Mouse (Mus musculus): Measurements from ENCODE around the gene Smox. TPM values are rescaled to one million over a fixed set of nuclear protein-coding genes. Genes with fewer than 3 reads are reported as not detected.

Smox gene
- polyA plus RNA-seq, 1 experiment from 2014 or later, result 35.1 TPM

DNA sequence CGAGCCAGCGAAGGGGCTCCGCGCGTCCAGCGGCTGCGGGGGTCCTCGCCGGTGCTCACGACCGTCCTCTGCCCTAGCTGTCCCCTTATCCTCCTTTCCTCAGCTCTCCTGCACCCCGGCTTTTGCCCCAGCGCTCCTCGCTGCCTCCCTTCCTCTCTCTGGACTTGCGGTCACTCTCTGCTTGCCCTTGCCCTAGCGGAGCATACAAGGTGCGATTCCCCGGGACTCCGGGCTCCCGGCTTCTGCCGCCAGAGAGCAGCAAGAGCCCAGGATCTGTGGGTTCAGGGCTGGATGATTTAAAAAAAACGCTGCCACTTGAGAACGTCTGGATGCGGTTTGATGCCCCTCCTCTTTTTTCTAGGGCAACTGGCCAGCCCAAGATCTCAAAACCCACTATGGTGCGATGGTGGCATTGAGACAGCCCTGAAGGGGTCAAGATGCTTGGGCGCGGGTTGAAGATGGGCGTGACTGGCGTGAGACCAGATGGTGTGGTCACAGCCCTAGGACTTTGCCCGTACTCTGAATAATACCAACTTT is 71.4 kb downstream of the Smox start:
- Histone ChIP-seq H3K4me3 (ENCODE audit: inconsistent target) (no peak overlapping the region), H3K36me3 (ENCODE audit: inconsistent target) (no peaks in the 10 kb centered on the region)
- 3% methylated on average over 19 of the region's 30 CpGs for WGBS (ENCODE audit: missing documents)

More for the DNA sequence above, 71.4 kb downstream of the Smox start:
- Histone ChIP-seq H3K27ac (no peak overlapping the region), H3K79me2 (ENCODE audit: inconsistent target) (no peaks in the 10 kb centered on the region)

Other genes starting within 250 kb of the Smox start
- 23.9 to 28.9 TPM (median 26.8 TPM) in 3 replicates for gene Pank2, start 229.0 kb upstream of the Smox start, polyA plus RNA-seq (2018)
- 1.9 to 2.8 TPM (median 2.8 TPM) in 3 replicates for gene Rnf24, start 138.6 kb upstream of the Smox start, polyA plus RNA-seq (2018)
- not detected in 3 replicates for gene Adra1d, start 70.8 kb downstream of the Smox start, polyA plus RNA-seq (2018)

All from macrophage (primary cell).